Mouse (Mus musculus) cerebellum, postnatal 25 days (tissue): ENCODE results near the gene Mrps16.

Source experiments
- DNase-seq, 2 experiments: peaks; one replicate each; pipeline ENCODE4 v3.0.0; 2021; ENCODE audit warnings: mixed read lengths in 2 of 2

Gene Mrps16

GRCm38 (mm10) chr14:20363230-20363629 lies 30.2 kb downstream of the Mrps16 start:
- no peak for DNase-seq

- DNase-seq = peak; percentile 93
Measured at GRCm38 (mm10) chr14:20347991-20348541, 45.4 kb downstream of the Mrps16 start, which contains the start of the genes Ecd and Fam149b. Gene Ecd (minus strand): TSS chr14:20348121. Gene Fam149b (plus strand): TSS chr14:20348162.

DNA sequence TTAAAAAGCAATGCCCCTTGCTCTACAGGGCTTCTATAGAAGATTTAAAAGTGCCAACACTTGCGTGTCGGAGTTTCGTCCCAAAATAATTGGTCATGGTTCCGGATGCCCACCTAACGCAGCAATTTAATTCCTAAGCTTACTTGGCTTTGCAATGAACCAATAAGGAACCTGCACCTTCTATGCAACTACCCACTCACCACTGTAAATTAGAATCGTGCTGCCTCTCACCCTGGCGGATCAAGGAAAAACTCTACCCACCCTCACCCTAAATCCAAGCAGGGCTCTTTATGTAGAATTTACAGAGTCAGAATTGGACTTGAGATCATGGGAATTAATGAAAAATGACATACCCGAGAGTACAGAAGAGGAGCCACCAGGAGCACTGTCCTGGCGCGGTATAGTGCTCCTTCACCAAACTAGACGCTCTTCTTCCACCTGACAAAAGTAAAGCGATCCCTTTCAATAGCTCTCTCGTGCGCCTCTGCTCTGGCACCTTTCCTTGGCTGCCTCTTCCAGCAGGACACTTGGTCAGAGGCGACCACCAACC lies 45.9 kb downstream of the Mrps16 start:
- no peak for DNase-seq

GRCm38 (mm10) chr14:20345885-20346284 lies 47.5 kb downstream of the Mrps16 start:
- DNase-seq = no peak

GRCm38 (mm10) chr14:20340866-20341265 lies 52.6 kb downstream of the Mrps16 start:
- no peak for DNase-seq

DNA sequence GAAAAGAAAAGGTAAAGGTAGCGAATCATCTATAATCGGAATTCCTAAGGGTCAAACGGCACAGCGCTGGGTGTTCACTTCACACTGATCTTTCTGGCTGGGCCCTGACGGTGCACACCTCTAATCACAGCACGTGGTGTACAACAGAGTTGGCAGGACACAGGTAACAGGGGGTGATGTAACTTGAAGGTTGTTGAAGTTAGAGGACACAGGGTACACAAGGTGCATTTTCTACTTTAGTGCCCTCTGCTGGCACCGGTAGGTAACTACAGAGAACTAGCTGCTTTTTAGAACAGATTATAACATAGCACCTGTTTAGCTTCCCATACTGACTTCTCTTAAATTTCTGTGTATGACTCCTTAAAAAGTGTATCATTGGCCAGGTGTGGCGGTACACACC lies 53.3 kb downstream of the Mrps16 start:
- peak in 1 of 2 experiments; percentile 39 for DNase-seq

DNA sequence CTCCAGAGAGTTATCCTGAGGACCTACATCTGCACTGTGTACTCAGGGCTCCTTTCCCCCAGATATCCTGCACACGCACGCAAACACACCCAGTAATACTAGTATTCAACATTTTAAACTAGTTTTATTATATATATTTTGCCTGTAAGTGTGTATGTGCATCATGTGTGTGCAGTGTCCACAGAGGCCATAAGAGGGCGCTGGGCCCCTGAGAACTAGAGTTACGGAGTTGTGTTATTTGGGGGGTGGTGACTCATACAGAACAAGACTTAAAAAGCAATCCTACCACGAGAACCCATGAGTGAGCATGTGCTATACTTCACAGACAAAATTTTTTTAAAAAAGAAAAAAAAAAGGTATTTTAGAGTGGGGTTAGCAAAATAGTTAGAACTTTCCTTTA lies 54.0 kb downstream of the Mrps16 start:
- DNase-seq = no peak
